Mouse (Mus musculus): ENCODE results near the gene Tead1.

Tead1 gene

GRCm38 (mm10) chr7:112859887-112860286 lies 180.8 kb downstream of the Tead1 start:
- in situ Hi-C loops (cut with MboI; ENCODE audit: low pct_unique_long_range_greater_than_20kb in 1 of 2, low sequenced_read_pairs in 2 of 2, unreplicated experiment in 1 of 2): loop anchor here in 1 of 2 experiments (10.0 kb wide), 1 partner anchor 215 kb away; no protein-coding TSS in a partner anchor

- in situ Hi-C loops (cut with MboI; ENCODE audit: low pct_unique_long_range_greater_than_20kb in 1 of 2, low sequenced_read_pairs in 2 of 2, unreplicated experiment in 1 of 2): loop anchor here in 1 of 2 experiments (10.0 kb wide), 1 partner anchor 217 kb away; no protein-coding TSS in a partner anchor
Measured at GRCm38 (mm10) chr7:112862086-112862485, 183.0 kb downstream of the Tead1 start.

- in situ Hi-C loops (cut with MboI; ENCODE audit: low pct_unique_long_range_greater_than_20kb in 1 of 2, low sequenced_read_pairs in 2 of 2, unreplicated experiment in 1 of 2): loop anchor here in 1 of 2 experiments (10.0 kb wide), 1 partner anchor 219 kb away; no protein-coding TSS in a partner anchor
Measured at GRCm38 (mm10) chr7:112864188-112864587, 185.1 kb downstream of the Tead1 start.

GRCm38 (mm10) chr7:112865739-112866138 lies 186.6 kb downstream of the Tead1 start:
- in situ Hi-C loops (cut with MboI; ENCODE audit: low pct_unique_long_range_greater_than_20kb in 1 of 2, low sequenced_read_pairs in 2 of 2, unreplicated experiment in 1 of 2): loop anchor here in 1 of 2 experiments (10.0 kb wide), 1 partner anchor 221 kb away; no protein-coding TSS in a partner anchor

GRCm38 (mm10) chr7:112868551-112869465 lies 189.7 kb downstream of the Tead1 start:
- in situ Hi-C loops (cut with MboI; ENCODE audit: low pct_unique_long_range_greater_than_20kb in 1 of 2, low sequenced_read_pairs in 2 of 2, unreplicated experiment in 1 of 2): loop anchor here in 1 of 2 experiments (10.0 kb wide), 1 partner anchor 224 kb away; no protein-coding TSS in a partner anchor

GRCm38 (mm10) chr7:112871752-112872151 lies 192.6 kb downstream of the Tead1 start:
- in situ Hi-C loops (cut with MboI; ENCODE audit: low pct_unique_long_range_greater_than_20kb in 1 of 2, low sequenced_read_pairs in 2 of 2, unreplicated experiment in 1 of 2): no loop called here

- in situ Hi-C loops (cut with MboI; ENCODE audit: low pct_unique_long_range_greater_than_20kb in 1 of 2, low sequenced_read_pairs in 2 of 2, unreplicated experiment in 1 of 2): no loop called here
Measured at GRCm38 (mm10) chr7:112872435-112873196, 193.5 kb downstream of the Tead1 start.

- in situ Hi-C loops (cut with MboI; ENCODE audit: low pct_unique_long_range_greater_than_20kb in 1 of 2, low sequenced_read_pairs in 2 of 2, unreplicated experiment in 1 of 2): loop anchor here in 1 of 2 experiments (25.0 kb wide), 1 partner anchor 489 kb away; no protein-coding TSS in a partner anchor
Measured at GRCm38 (mm10) chr7:112876128-112876527, 197.0 kb downstream of the Tead1 start.

- in situ Hi-C loops (cut with MboI; ENCODE audit: low pct_unique_long_range_greater_than_20kb in 1 of 2, low sequenced_read_pairs in 2 of 2, unreplicated experiment in 1 of 2): loop anchor here in 1 of 2 experiments (25.0 kb wide), 1 partner anchor 497 kb away; no protein-coding TSS in a partner anchor
Measured at GRCm38 (mm10) chr7:112883791-112884274, 204.7 kb downstream of the Tead1 start.

- in situ Hi-C loops (cut with MboI; ENCODE audit: low pct_unique_long_range_greater_than_20kb in 1 of 2, low sequenced_read_pairs in 2 of 2, unreplicated experiment in 1 of 2): loop anchor here in 1 of 2 experiments (25.0 kb wide), 1 partner anchor 498 kb away; no protein-coding TSS in a partner anchor
Measured at GRCm38 (mm10) chr7:112885546-112885945, 206.4 kb downstream of the Tead1 start.

GRCm38 (mm10) chr7:112891883-112892282 lies 212.8 kb downstream of the Tead1 start:
- in situ Hi-C loops (cut with MboI; ENCODE audit: low pct_unique_long_range_greater_than_20kb in 1 of 2, low sequenced_read_pairs in 2 of 2, unreplicated experiment in 1 of 2): loop anchor here in 1 of 2 experiments (25.0 kb wide), 1 partner anchor 505 kb away; no protein-coding TSS in a partner anchor

- in situ Hi-C loops (cut with MboI; ENCODE audit: low pct_unique_long_range_greater_than_20kb in 1 of 2, low sequenced_read_pairs in 2 of 2, unreplicated experiment in 1 of 2): loop anchor here in 1 of 2 experiments (25.0 kb wide), 1 partner anchor 505 kb away; no protein-coding TSS in a partner anchor
Measured at GRCm38 (mm10) chr7:112892595-112892994, 213.5 kb downstream of the Tead1 start.

- in situ Hi-C loops (cut with MboI; ENCODE audit: low pct_unique_long_range_greater_than_20kb in 1 of 2, low sequenced_read_pairs in 2 of 2, unreplicated experiment in 1 of 2): loop anchor here in 1 of 2 experiments (25.0 kb wide), 1 partner anchor 509 kb away; no protein-coding TSS in a partner anchor
Measured at GRCm38 (mm10) chr7:112896363-112896762, 217.2 kb downstream of the Tead1 start.

GRCm38 (mm10) chr7:112901710-112902109 lies 222.6 kb downstream of the Tead1 start:
- in situ Hi-C loops (cut with MboI; ENCODE audit: low pct_unique_long_range_greater_than_20kb in 1 of 2, low sequenced_read_pairs in 2 of 2, unreplicated experiment in 1 of 2): no loop called here

- in situ Hi-C loops (cut with MboI; ENCODE audit: low pct_unique_long_range_greater_than_20kb in 1 of 2, low sequenced_read_pairs in 2 of 2, unreplicated experiment in 1 of 2): no loop called here
Measured at GRCm38 (mm10) chr7:112906848-112907247, 227.7 kb downstream of the Tead1 start.

GRCm38 (mm10) chr7:112907468-112907867 lies 228.3 kb downstream of the Tead1 start:
- in situ Hi-C loops (cut with MboI; ENCODE audit: low pct_unique_long_range_greater_than_20kb in 1 of 2, low sequenced_read_pairs in 2 of 2, unreplicated experiment in 1 of 2): no loop called here

- in situ Hi-C loops (cut with MboI; ENCODE audit: low pct_unique_long_range_greater_than_20kb in 1 of 2, low sequenced_read_pairs in 2 of 2, unreplicated experiment in 1 of 2): no loop called here
Measured at GRCm38 (mm10) chr7:112909164-112909563, 230.0 kb downstream of the Tead1 start.

GRCm38 (mm10) chr7:112912969-112913368 lies 233.9 kb downstream of the Tead1 start:
- in situ Hi-C loops (cut with MboI; ENCODE audit: low pct_unique_long_range_greater_than_20kb in 1 of 2, low sequenced_read_pairs in 2 of 2, unreplicated experiment in 1 of 2): no loop called here

All from mouse embryonic stem cell (cell line).